Mouse (Mus musculus) sigmoid colon, adult 10 weeks (tissue): Measurements from ENCODE around the gene Gm4985. TPM values are rescaled to one million over a fixed set of nuclear protein-coding genes. Genes with fewer than 3 reads are reported as not detected.

Experiments used
- polyA plus RNA-seq: library from polyadenylated mRNA; stranded (reverse); fragments of 350-450 nt; fragmentation: Illumina TruSeq; extraction: RNeasy Lipid Tissue Mini Kit (QIAGEN cat#74804); gene quantifications from one replicate; pipeline ENCODE4 v1.2.3, GENCODE M21; 2014; ENCODE audit warnings: low read depth, low replicate concordance

The Gm4985 gene
- not detected for polyA plus RNA-seq

DNA sequence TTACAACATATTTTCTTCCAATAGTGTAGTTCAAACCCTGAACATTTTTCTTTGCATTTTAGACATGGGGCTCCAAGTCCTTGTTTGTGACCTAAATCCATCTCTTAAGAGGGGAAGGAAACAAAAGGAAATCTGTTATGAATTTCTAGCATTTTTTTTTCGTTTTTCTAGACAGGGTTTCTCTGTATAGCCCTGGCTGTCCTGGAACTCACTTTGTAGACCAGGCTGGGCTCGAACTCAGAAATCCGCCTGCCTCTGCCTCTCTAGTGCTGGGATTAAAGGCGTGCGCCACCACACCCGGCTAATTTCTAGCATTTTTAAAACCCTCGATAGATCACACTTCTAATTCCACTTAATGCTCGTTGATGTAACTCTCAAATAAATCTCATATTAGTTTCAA lies at the start of gene Gm4985:
Gm4985 (minus strand) TSS at position 101 of the 400 bp plus-strand sequence.

Other genes starting within 250 kb of the Gm4985 start
- gene Gm4907, start 76.4 kb downstream of the Gm4985 start, polyA plus RNA-seq, result not detected